Mouse (Mus musculus) limb, embryonic 14.5 days (tissue): Measurements from ENCODE around the gene Boc. TPM values are rescaled to one million over a fixed set of nuclear protein-coding genes. Genes with fewer than 3 reads are reported as not detected.

Experiments
- ATAC-seq: fragments of 200-750 bp; cut with Nextera tagmentation; 2 replicates; pipeline ENCODE4 v1.8.0; 2017; ENCODE audit warnings: low read depth, moderate number of reproducible peaks, moderate TSS enrichment; ENCODE audit not compliant: low FRiP score
- DNase-seq: peaks from one replicate; pipeline ENCODE4 v3.0.0-alpha.2; 2015; ENCODE audit warnings: low spot score
- H3K27ac ChIP-seq: fragments of 300-500 bp; sonication (generic); replicated peaks from 2 replicates; pipeline ENCODE4 v1.5.1; 2014; ENCODE audit warnings: low read depth, mild to moderate bottlenecking, low read length, moderate library complexity, mixed read lengths
- H3K27me3 ChIP-seq: fragments of 300-500 bp; sonication (generic); 2 replicates; pipeline ENCODE4 v1.6.1; 2014; ENCODE audit warnings: low read length, mixed read lengths; ENCODE audit not compliant: control insufficient read depth, insufficient read depth
- H3K36me3 ChIP-seq: fragments of 300-500 bp; sonication (generic); 2 replicates; pipeline ENCODE4 v1.6.1; 2014; ENCODE audit warnings: mild to moderate bottlenecking, low read length, moderate library complexity, mixed read lengths; ENCODE audit not compliant: control insufficient read depth, insufficient read depth
- H3K4me1 ChIP-seq: fragments of 300-500 bp; sonication (generic); 2 replicates; pipeline ENCODE4 v1.6.1; 2014; ENCODE audit warnings: antibody characterized with exemption, low read length, mixed read lengths; ENCODE audit not compliant: control insufficient read depth, insufficient read depth
- H3K4me2 ChIP-seq: fragments of 300-500 bp; sonication (generic); replicated peaks from 2 replicates; pipeline ENCODE4 v1.6.1; 2014; ENCODE audit warnings: low read depth, mild to moderate bottlenecking, low read length, moderate library complexity; ENCODE audit not compliant: severe bottlenecking
- H3K4me3 ChIP-seq: fragments of 300-500 bp; sonication (generic); replicated peaks from 2 replicates; pipeline ENCODE4 v1.5.1; 2014; ENCODE audit warnings: low read length
- H3K9ac ChIP-seq: fragments of 300-500 bp; sonication (generic); 2 replicates; pipeline ENCODE4 v1.6.1; 2014; ENCODE audit warnings: mild to moderate bottlenecking, low read depth, low read length, moderate library complexity; ENCODE audit not compliant: severe bottlenecking
- H3K9me3 ChIP-seq: fragments of 300-500 bp; sonication (generic); 2 replicates; pipeline ENCODE4 v1.6.1; 2016; ENCODE audit warnings: low read length; ENCODE audit not compliant: control insufficient read depth
- POLR2A ChIP-seq: fragments of 200-500 bp; IDR thresholded peaks from 2 replicates; pipeline ENCODE4 v1.8.0; 2012; ENCODE audit warnings: inconsistent platforms, mild to moderate bottlenecking, moderate library complexity, borderline replicate concordance; ENCODE audit not compliant: insufficient read depth, insufficient read length; ENCODE audit errors: extremely low read depth
- WGBS: fragments of 180-500 bp; shearing (Covaris S2); extraction: QIAGEN DNeasy Blood & Tissue Kit; methylation state at CpG from one replicate; pipeline ENCODE4 v1.1.7; 2014; 5-methylcytosine and 5-hydroxymethylcytosine counted together
- polyA plus RNA-seq, 2 experiments: library from polyadenylated mRNA; depleted of rRNA in 1 of 2; stranded (reverse) in 1 of 2; unstranded in 1 of 2; fragments of >200 nt; fragmentation: Nextera tagmentation in 1 of 2; extraction: Ambion mirVana in 1 of 2; gene quantifications; 2 replicates each; pipeline versions ENCODE4 v1.2.1 to v1.2.3; 2012 to 2014

Gene Boc
- polyA plus RNA-seq (2012; rRNA removed) (91.4 and 121 TPM in 2 replicates), polyA plus RNA-seq (2014; fragmentation: Nextera tagmentation; extraction: Ambion mirVana) (59.8 and 72.3 TPM in 2 replicates)

DNA sequence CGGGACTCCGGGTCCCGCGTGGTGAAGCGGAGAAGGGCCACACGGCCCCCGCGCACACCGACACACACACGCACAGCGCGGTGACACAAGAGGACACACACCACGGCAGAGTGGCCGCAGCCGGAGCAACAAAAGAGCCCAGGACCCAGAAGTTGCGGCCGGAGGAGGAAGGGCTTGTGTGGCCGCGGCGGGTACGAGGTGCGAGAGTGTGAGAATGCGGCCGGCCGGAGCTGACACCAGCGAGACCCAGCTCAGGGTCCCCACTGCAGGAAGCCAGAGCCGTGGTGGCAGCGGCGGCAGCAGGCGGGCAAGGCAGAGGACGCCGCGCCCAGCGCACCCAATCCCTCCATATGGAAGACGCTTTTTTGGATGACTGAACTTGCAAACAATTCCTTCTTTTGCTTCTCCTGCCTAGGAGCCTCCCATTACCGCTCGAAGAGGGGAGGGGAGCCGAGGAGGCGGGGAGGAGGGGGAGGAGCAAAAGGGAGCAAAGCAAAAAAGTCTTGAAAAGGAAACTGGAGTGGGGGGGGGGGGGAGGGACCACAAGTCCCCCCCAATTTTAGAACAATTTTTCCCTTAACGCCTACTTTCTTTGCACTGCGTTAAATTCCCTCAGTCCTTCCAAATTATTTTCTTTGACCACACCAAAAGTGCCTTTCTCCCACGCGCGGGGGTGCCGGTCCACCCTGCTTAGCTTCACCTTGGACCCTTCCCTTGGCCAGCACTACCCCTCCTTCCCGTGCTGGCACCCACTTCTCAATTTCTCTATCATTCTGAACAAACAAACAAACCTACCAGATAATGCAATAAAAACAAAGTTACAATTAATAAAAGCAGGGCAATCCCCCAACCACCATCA lies at the start of gene Boc:
Gene Boc (minus strand): TSS at position 427 of the 859 bp plus-strand sequence.
- Histone ChIP-seq H3K9ac (peak within 1 kb of the TSS; percentile 100), H3K27me3 (no peaks in the 10 kb centered on the region), H3K9me3 (no peaks in the 10 kb centered on the region), H3K4me3 (peak within 1 kb of the TSS; percentile 96), H3K4me2 (peak within 1 kb of the TSS; percentile 68), H3K27ac (peak within 1 kb of the TSS; percentile 98), H3K4me1 (peaks cover 31% of the 10 kb centered on the region), H3K36me3 (peaks cover 11% of the 10 kb centered on the region; the same call in 1 of the 2 replicates)
- TF ChIP-seq POLR2A = peak; percentile 94; the same call in 1 of the 2 replicates
- peak; percentile 84 for ATAC-seq
- peak; percentile 80 for DNase-seq
- WGBS = under 1% methylated on average over 43 of the region's 46 CpGs

DNA sequence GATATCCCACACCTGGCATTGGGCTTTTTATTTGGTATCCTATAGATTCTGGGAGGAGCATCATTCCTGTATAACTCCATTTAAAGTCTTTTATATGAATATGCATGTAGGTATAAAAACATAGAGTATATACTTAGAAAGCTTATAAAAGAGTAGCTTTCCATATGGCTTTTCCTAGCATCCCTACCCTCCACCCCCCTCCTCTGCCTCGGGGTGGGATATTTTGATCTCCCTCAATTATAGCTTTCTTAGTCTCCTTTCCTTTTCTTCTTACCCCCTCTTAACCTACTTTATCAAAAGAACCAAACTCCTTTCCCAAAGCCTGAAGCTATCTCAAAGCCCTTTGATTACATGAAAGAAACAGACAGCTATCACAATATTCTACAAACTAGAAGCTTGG lies 47.9 kb upstream of the Boc start:
- ATAC-seq = no peak
- H3K27ac ChIP-seq = no peak overlapping the region
- no peak overlapping the region for H3K9ac ChIP-seq
- H3K4me1 ChIP-seq = peaks cover 27% of the 10 kb centered on the region
- H3K4me2 ChIP-seq = no peak overlapping the region
- 88% methylated on average over 1 of the region's 1 CpGs for WGBS
- no peaks in the 10 kb centered on the region for H3K27me3 ChIP-seq
- no peak for DNase-seq
- no peaks in the 10 kb centered on the region for H3K9me3 ChIP-seq
- H3K4me3 ChIP-seq = no peak overlapping the region
- TF ChIP-seq POLR2A = no peak
- H3K36me3 ChIP-seq = no peaks in the 10 kb centered on the region

DNA sequence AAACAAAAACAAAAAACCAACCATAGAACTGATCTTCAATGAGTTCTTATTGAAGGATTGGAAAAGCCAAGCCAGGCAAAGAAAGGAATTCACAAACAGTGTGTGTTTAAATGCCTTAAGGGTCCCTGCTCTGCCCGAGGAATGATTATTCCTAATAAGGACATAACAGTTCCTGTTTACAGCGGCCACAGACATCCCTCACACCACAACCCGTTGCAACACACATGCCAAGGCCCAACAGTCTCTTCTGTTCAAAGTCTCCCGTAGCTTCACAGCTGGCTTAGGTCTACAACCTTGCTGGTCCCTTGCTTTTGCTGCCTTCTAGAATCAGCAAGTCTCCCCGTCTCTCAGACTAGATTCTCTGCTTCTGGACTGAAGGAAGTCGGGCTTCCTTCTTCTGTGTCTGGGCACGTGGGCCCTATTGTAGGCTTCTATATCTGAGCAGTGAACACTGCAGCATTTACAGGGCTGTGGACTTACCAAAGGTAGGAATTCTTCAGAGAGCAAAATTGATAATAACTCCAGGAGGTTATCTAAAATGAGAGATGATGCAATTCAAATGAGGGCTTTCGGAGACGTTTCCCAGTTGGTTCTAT lies 45.4 kb upstream of the Boc start:
- Histone ChIP-seq H3K27ac (no peak overlapping the region), H3K4me1 (peaks cover 25% of the 10 kb centered on the region), H3K9me3 (no peaks in the 10 kb centered on the region), H3K4me3 (no peak overlapping the region), H3K27me3 (no peaks in the 10 kb centered on the region), H3K9ac (no peak overlapping the region), H3K4me2 (no peak overlapping the region), H3K36me3 (no peaks in the 10 kb centered on the region)
- DNase-seq (no peak), ATAC-seq (no peak)
- TF ChIP-seq POLR2A = no peak
- 48% methylated on average over 9 of the region's 9 CpGs for WGBS

DNA sequence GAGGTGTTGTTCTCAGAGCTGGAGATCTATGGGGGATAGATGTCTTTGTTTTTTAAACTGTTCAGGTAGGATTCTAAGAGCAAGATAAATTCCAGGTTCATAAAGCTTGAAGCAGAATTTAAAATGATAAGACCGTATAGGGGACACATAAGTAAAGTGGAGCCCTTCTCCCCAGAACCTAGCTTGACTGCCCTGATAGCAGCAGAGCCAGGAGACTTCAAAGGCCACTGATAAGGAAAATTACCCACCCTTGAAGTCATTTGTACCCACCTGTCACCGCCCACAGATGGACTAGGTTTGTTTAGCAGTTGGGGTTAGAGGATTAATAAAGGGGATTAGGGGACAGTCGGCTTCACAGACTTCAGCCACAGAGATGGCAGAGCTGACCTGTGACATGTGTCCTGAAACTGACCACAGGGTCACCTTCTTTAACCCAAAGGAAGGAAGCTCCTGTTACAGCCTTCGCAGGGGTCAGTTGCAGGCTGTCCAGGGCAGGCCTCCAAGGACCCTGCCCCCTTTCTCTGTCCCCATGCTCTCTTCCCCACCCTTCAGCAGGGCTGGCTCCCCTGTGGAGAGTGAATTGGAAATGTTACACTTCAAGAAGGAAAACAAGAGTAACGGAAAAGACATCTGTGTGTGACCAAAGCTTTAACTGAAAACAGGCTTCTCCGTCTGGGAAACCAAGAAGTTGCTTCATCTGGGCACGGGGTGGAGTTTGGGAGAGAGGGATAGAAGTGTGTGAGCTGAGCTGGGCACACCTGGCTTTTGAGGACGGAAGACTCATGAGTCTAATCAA lies 43.5 kb upstream of the Boc start:
- H3K4me1 ChIP-seq = peaks cover 25% of the 10 kb centered on the region

DNA sequence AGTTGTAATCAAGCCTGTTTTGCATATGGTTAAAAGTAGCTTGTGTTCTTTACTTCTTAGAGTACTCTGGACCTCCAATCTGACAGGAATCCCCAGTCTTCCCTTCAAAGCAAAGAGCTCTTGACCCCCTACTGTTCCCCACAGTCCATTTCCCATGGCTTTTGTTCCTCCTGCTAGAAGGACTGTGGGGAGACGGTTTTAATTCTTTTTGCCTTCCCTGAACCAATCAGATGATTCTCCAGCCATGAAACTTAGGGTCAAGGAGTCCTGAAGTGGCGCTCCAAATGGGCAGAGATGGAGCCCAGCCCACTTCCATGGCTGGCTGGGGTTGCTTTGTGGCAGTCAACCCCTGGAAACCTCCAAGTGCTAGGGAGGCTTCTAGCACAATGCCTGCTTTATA lies 42.5 kb upstream of the Boc start:
- DNase-seq (no peak), ATAC-seq (no peak)

More for the DNA sequence above, 43.5 kb upstream of the Boc start:
- Histone ChIP-seq H3K36me3 (no peaks in the 10 kb centered on the region), H3K27me3 (no peaks in the 10 kb centered on the region), H3K27ac (peak overlapping the region; percentile 38; the same call in 1 of the 2 replicates), H3K9me3 (no peaks in the 10 kb centered on the region), H3K4me3 (no peak overlapping the region), H3K9ac (no peak overlapping the region), H3K4me2 (no peak overlapping the region)
- no peak for TF ChIP-seq POLR2A
- no peak for DNase-seq
- peak; percentile 53; the same call in 1 of the 2 replicates for ATAC-seq
- 11% methylated on average over 8 of the region's 8 CpGs for WGBS

More for the DNA sequence above, 42.5 kb upstream of the Boc start:
- TF ChIP-seq POLR2A = no peak
- Histone ChIP-seq H3K27me3 (no peaks in the 10 kb centered on the region), H3K9ac (no peak overlapping the region), H3K4me3 (no peak overlapping the region), H3K9me3 (no peaks in the 10 kb centered on the region), H3K27ac (peak overlapping the region; percentile 26; the same call in 1 of the 2 replicates), H3K4me2 (no peak overlapping the region), H3K4me1 (peaks cover 25% of the 10 kb centered on the region), H3K36me3 (no peaks in the 10 kb centered on the region)
- 31% methylated on average over 2 of the region's 2 CpGs for WGBS
